Mouse (Mus musculus): Measurements from ENCODE around the gene Gm28171. TPM values are rescaled to one million over a fixed set of nuclear protein-coding genes. Genes with fewer than 3 reads are reported as not detected.
"Not testable (repeated sequence)": the region's sequence is repeated elsewhere in the genome, so short reads cannot be mapped to it uniquely, and the experiment has no call there.

Gene Gm28171
- not detected in 2 replicates for polyA plus RNA-seq (2015; fragmentation: Nextera tagmentation; extraction: Ambion mirVana)

DNA sequence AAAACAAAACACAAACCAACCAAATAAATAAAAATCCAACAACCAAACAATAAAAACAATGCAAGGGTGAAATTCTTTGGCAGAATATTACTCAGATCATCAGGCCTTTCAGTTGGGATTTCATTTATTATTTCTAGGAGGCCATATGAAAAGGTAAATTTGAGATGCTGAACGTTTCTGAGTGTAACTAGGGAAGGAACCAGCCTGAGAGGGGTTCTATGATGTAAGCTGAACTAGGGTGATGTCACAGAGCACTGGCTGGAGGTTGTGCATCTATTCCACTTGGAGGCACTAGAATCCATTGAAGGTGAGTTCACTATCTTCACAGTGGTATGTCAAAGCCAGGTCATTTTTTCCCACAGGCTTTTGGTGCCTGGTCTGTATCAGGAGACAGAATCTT is at the start of gene Gm28171:
TSS of gene Gm28171 (plus strand) at position 301 of the 400 bp plus-strand sequence.
- not testable (repeated sequence) for H3K4me2 ChIP-seq (ENCODE audit: low read length); H3K27me3 ChIP-seq (replicated peaks; ENCODE audit: control insufficient read depth, insufficient read depth, low read length); H3K36me3 ChIP-seq (ENCODE audit: control insufficient read depth, insufficient read depth); H3K9ac ChIP-seq (replicated peaks; ENCODE audit: low read depth, low read length); H3K4me3 ChIP-seq (replicated peaks; ENCODE audit: low read length); ATAC-seq; H3K4me1 ChIP-seq (replicated peaks; ENCODE audit: control insufficient read depth, insufficient read depth, low read length); H3K9me3 ChIP-seq (ENCODE audit: control insufficient read depth, low read length); H3K27ac ChIP-seq (ENCODE audit: low read length)
- WGBS: no CpG with 5 or more reads among the region's 1 CpGs

Other genes with a start within 250 kb of the Gm28171 start
- not detected in 2 replicates for gene Gm21854, start 136.4 kb upstream of the Gm28171 start, polyA plus RNA-seq (2015; fragmentation: Nextera tagmentation; extraction: Ambion mirVana)
- gene Gm20914, start 67.4 kb upstream of the Gm28171 start, polyA plus RNA-seq (2015; fragmentation: Nextera tagmentation; extraction: Ambion mirVana): not detected in 2 replicates
- not detected in 2 replicates for gene Gm21778, start 149.1 kb downstream of the Gm28171 start, polyA plus RNA-seq (2015; fragmentation: Nextera tagmentation; extraction: Ambion mirVana)

Data from forebrain, embryonic 16.5 days (tissue).